Mouse (Mus musculus) erythroblast, embryonic 14.5 days (primary cell): Measurements from ENCODE around the gene Vwa2.

ENCODE experiments used
- GATA1 ChIP-seq: IDR thresholded peaks from 2 replicates; pipeline ENCODE4 v1.6.1; 2012; ENCODE audit warnings: low read length, inconsistent platforms, mixed read lengths
- TAL1 ChIP-seq: IDR thresholded peaks from 3 replicates; pipeline ENCODE4 v1.6.1; 2012; ENCODE audit warnings: low read length, inconsistent platforms, mixed read lengths

- TF ChIP-seq GATA1 (no peak), TAL1 (no peak)
These were observed 31.3 kb downstream of the Vwa2 start for GRCm38 (mm10) chr19:56905395-56905794.
